Mouse (Mus musculus) kidney, adult 2 months (tissue): Measurements from ENCODE around the gene Clcf1.

Experiments
- CTCF ChIP-seq: fragments of 200-500 bp; conservative IDR thresholded peaks from 2 replicates; pipeline ENCODE4 v1.5.1; 2011; ENCODE audit warnings: low read depth, mild to moderate bottlenecking, control low read depth, low read length, moderate library complexity, mixed read lengths; ENCODE audit not compliant: insufficient read depth, insufficient read length
- POLR2A ChIP-seq: fragments of 200-500 bp; IDR thresholded peaks from one replicate; pipeline ENCODE4 v1.6.1; 2011; ENCODE audit warnings: low read depth, low read length, control low read depth

GRCm38 (mm10) chr19:4180411-4180810, 33.6 kb upstream of the Clcf1 start:
- no peak for TF ChIP-seq CTCF
- TF ChIP-seq POLR2A = no peak
